Mouse (Mus musculus) left cerebral cortex, adult 2 months (tissue): Measurements from ENCODE around the gene Inafm1. TPM values are rescaled to one million over a fixed set of nuclear protein-coding genes. Genes with fewer than 3 reads are reported as not detected.

ENCODE experiments used
- DNase-seq, 2 experiments: peaks; one replicate each; pipeline ENCODE4 v3.0.0; 2021 to 2022; ENCODE audit warnings: low spot score in 2 of 2, mixed read lengths in 1 of 2; ENCODE audit errors: extremely low spot score in 1 of 2
- H3K27ac ChIP-seq: fragments of 200-600 bp; 2 replicates; pipeline ENCODE4 v1.8.1; 2022
- H3K4me3 ChIP-seq: fragments of 200-600 bp; 2 replicates; pipeline ENCODE4 v1.8.1; 2022
- CTCF ChIP-seq: fragments of 200-600 bp; IDR thresholded peaks from 2 replicates; pipeline ENCODE4 v1.8.1; 2022; ENCODE audit warnings: antibody characterized with exemption, mild to moderate bottlenecking, moderate library complexity
- intact Hi-C: fragments of 180-260 bp; cut with DNase I; formaldehyde crosslinking; loops from one replicate; pipeline ENCODE4 v1.15.1; 2025
- total RNA-seq, 2 experiments: library from RNA; stranded (reverse); gene quantifications; 2 replicates each; pipeline ENCODE4 v1.2.3; 2021

Gene Inafm1
- total RNA-seq, 2 experiments from 2014 or later: 36.7 to 41.3 TPM

GRCm38 (mm10) chr7:16296146-16296545, 22.7 kb upstream of the Inafm1 start:
- no peak for DNase-seq
- intact Hi-C loops: loop anchor here (5.0 kb wide), 1 partner anchor 321 kb away; no protein-coding TSS in a partner anchor
- peak overlapping the region; percentile 91; the same call in 1 of the 2 replicates for H3K27ac ChIP-seq

GRCm38 (mm10) chr7:16295321-16295900, 22.0 kb upstream of the Inafm1 start:
- H3K27ac ChIP-seq: peak overlapping the region; percentile 89
- intact Hi-C loops: loop anchor here (1.0 to 5.0 kb wide), 3 partner anchors 14 to 322 kb away; no protein-coding TSS in a partner anchor
- peak overlapping the region; percentile 55 for H3K4me3 ChIP-seq
- TF ChIP-seq CTCF: no peak
- DNase-seq: peak; percentile 76 to 82

More at GRCm38 (mm10) chr7:16296146-16296545, 22.7 kb upstream of the Inafm1 start:
- no peak for TF ChIP-seq CTCF
- no peak overlapping the region for H3K4me3 ChIP-seq

GRCm38 (mm10) chr7:16294837-16295236, 21.4 kb upstream of the Inafm1 start:
- Histone ChIP-seq H3K4me3 (peak overlapping the region; percentile 55), H3K27ac (peak overlapping the region; percentile 89)
- peak; percentile 92 to 97 for DNase-seq
- intact Hi-C loops: loop anchor here (1.0 to 5.0 kb wide), 5 partner anchors 14 to 322 kb away; no protein-coding TSS in a partner anchor
- peak; percentile 79 for TF ChIP-seq CTCF

GRCm38 (mm10) chr7:16294346-16294745, 20.9 kb upstream of the Inafm1 start:
- H3K4me3 ChIP-seq: no peak overlapping the region
- intact Hi-C loops: loop anchor here (1.0 kb wide), 2 partner anchors 32 to 79 kb away; no protein-coding TSS in a partner anchor
- no peak for TF ChIP-seq CTCF
- no peak overlapping the region for H3K27ac ChIP-seq
- no peak for DNase-seq

GRCm38 (mm10) chr7:16287791-16288190, 14.4 kb upstream of the Inafm1 start:
- no peak for TF ChIP-seq CTCF
- DNase-seq: no peak
- Histone ChIP-seq H3K4me3 (no peak overlapping the region), H3K27ac (no peak overlapping the region)
- intact Hi-C loops: no loop called here

- intact Hi-C loops: no loop called here
- Histone ChIP-seq H3K4me3 (peak overlapping the region; percentile 87), H3K27ac (peak overlapping the region; percentile 97)
- DNase-seq: no peak
- TF ChIP-seq CTCF: no peak
Measured at GRCm38 (mm10) chr7:16287016-16287415, 13.6 kb upstream of the Inafm1 start.

GRCm38 (mm10) chr7:16286026-16286961, 12.9 kb upstream of the Inafm1 start, which contains the start of gene Ccdc9:
Ccdc9 (minus strand) TSS chr7:16286795.
- no peak for TF ChIP-seq CTCF
- Histone ChIP-seq H3K27ac (peak within 1 kb of the TSS; percentile 97), H3K4me3 (peak within 1 kb of the TSS; percentile 87)
- peak; percentile 97 to 99 for DNase-seq
- intact Hi-C loops: no loop called here

GRCm38 (mm10) chr7:16285450-16286025, 12.1 kb upstream of the Inafm1 start:
- no peak; the same call in 1 of the 2 replicates for TF ChIP-seq CTCF
- Histone ChIP-seq H3K4me3 (peak overlapping the region; percentile 87), H3K27ac (peak overlapping the region; percentile 69)
- peak; percentile 39 to 46 for DNase-seq
- intact Hi-C loops: no loop called here

GRCm38 (mm10) chr7:16284904-16285303, 11.5 kb upstream of the Inafm1 start:
- Histone ChIP-seq H3K27ac (no peak overlapping the region), H3K4me3 (peak overlapping the region; percentile 87)
- TF ChIP-seq CTCF: no peak
- DNase-seq: no peak
- intact Hi-C loops: no loop called here

- intact Hi-C loops: no loop called here
- H3K4me3 ChIP-seq: no peak overlapping the region
- no peak overlapping the region for H3K27ac ChIP-seq
- no peak for TF ChIP-seq CTCF
- DNase-seq: no peak
Measured at GRCm38 (mm10) chr7:16284001-16284400, 10.6 kb upstream of the Inafm1 start.

- TF ChIP-seq CTCF: no peak
- intact Hi-C loops: no loop called here
- no peak overlapping the region for H3K27ac ChIP-seq
- no peak overlapping the region for H3K4me3 ChIP-seq
- no peak for DNase-seq
Measured at GRCm38 (mm10) chr7:16282334-16282733, 8.9 kb upstream of the Inafm1 start.
